Mouse (Mus musculus) gastrocnemius, postnatal 36 days (tissue): ENCODE data around the gene Gpr63. TPM values are rescaled to one million over a fixed set of nuclear protein-coding genes. Genes with fewer than 3 reads are reported as not detected.
"Not testable (repeated sequence)": the region's sequence is repeated elsewhere in the genome, so short reads cannot be mapped to it uniquely, and the experiment has no call there.

ENCODE experiments used
- DNase-seq, 2 experiments: peaks; one replicate each; pipeline ENCODE4 v3.0.0; 2022
- intact Hi-C: fragments of 180-260 bp; cut with DNase I; formaldehyde crosslinking; loops from one replicate; pipeline ENCODE4 v1.15.1; 2025
- total RNA-seq, 2 experiments: library from RNA; stranded (reverse); gene quantifications; 2 replicates each; pipeline ENCODE4 v1.2.3; 2021

Gene Gpr63
- total RNA-seq, 2 experiments from 2014 or later: 0.76 to 1.1 TPM

DNA sequence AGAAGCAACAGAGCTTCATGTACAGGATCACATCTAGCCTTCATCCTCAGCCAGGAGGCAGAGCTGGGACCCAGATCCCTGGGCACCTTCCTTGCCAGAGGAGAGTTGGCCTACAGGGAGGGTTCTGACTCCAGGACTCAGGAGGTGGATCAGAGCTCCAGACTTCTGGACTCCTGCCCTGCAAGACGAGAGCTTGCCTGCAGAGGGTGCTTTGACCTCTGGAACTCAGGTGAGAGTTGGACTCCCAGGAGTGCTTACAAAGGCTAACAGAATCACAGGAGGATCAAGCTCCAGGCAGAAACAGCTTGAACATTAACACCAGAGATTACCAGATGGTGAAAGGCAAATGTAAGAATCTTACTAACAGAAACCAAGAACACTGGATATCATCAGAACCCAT lies 89.3 kb downstream of the Gpr63 start:
- DNase-seq, intact Hi-C loops: not testable (repeated sequence)

Other genes with a start within 250 kb of the Gpr63 start
- under 1 TPM in 1 of 2 experiments, not detected in 1; 0.10 TPM for gene Klhl32, start 115.3 kb upstream of the Gpr63 start, total RNA-seq
- gene Ndufaf4, start 68.3 kb upstream of the Gpr63 start, total RNA-seq: 10 to 100 TPM; 38.6 to 40.5 TPM